Mouse (Mus musculus) ES-CJ7 (cell line): ENCODE data around the gene Slc12a3.

ENCODE experiments used
- DNase-seq: peaks from one replicate; pipeline ENCODE4 v3.0.0; 2011; ENCODE audit warnings: low read depth, low spot score

Gene Slc12a3

DNA sequence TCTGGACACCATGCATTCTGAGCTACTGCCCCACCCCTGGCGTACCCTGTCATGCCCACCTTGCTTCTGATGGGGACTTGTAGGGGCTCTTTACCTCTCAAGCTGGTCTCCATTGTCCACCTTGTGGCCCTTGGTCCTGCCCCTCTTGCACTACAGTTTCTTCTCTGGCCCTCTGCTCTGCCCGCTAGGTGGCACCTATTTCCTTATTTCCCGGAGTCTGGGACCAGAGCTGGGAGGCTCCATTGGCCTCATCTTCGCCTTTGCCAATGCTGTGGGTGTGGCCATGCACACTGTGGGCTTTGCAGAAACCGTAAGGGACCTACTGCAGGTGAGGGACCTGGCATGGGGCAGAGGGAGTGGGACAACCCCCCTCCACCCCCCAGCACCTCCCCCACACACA, 4.3 kb downstream of the Slc12a3 start:
- DNase-seq, result peak; percentile 36

DNA sequence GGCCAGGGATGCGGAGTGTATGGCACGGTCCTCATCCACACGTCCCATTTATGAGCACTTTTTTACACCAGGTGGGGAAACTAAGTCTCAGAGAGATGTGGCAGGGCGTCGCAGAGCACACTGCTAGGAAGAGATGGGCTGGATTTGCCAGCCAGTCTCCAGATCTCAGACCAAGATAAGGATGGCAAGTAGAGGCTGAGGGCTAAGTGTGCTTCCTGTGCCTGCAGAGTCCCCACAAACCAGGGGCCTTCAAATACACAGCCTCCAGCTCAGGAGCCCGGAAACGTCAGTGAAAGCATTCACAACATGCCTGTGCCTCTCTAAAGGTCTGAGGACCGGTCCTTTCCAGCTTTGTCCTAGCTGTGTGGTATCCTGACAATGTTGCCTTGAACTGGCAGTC, 8.6 kb downstream of the Slc12a3 start:
- no peak for DNase-seq

DNA sequence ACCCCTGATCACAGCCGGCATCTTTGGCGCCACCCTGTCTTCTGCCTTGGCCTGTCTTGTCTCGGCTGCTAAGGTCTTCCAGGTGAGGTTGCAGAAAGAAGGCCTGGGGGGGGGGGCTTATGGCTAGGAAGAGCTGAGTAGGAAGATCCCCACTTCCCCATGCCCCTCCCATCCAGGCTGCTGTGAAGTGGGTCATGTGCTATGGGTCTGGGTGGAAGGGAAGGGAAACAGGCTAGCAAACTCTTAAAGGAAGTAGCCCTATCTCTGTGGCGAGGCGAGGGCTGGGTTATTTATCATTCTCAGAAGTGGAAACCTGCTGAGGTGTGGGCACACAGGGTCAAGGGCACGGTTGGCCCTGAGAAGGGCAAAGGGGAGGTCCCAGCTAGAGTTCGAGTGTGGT, 11.8 kb downstream of the Slc12a3 start:
- DNase-seq, result no peak

DNA sequence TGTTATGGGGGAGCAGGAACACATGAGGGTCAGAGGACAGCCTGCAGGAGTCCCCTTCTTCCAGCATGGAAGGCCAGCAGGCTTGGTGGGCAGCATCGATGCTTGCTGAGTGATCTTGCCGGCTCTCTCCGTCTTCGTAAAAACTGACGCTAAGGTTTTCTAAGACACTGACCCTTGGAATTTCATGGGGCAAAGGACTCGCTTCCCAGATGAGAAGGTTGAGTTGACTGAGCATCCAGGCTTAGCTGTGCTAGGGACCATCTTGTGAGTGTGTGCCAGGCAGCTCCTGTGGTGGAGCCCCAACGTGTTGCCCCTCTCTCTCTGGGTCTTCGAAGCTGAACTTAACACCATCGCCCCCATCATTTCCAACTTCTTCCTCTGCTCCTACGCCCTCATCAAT, 13.7 kb downstream of the Slc12a3 start:
- DNase-seq, result no peak

DNA sequence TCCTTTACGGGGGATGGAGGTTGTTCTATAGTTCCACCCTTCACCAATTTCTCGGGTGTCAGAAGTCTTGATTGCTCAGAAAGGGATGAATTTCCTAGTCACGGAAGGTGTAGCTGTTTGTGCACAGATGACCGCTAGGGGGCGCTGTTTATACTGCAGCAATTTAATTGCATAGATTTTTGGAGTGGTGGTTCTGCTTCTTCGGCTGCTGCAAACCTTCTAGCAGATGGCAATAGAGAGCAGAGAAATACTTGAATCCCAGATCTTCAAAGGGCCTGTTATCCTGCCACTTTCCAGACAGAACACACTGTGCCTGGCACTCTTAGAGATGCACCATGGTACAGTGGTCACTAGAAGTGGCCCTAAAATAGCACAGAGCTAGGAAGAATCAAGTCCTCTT, 14.3 kb downstream of the Slc12a3 start:
- DNase-seq, result peak; percentile 71

DNA sequence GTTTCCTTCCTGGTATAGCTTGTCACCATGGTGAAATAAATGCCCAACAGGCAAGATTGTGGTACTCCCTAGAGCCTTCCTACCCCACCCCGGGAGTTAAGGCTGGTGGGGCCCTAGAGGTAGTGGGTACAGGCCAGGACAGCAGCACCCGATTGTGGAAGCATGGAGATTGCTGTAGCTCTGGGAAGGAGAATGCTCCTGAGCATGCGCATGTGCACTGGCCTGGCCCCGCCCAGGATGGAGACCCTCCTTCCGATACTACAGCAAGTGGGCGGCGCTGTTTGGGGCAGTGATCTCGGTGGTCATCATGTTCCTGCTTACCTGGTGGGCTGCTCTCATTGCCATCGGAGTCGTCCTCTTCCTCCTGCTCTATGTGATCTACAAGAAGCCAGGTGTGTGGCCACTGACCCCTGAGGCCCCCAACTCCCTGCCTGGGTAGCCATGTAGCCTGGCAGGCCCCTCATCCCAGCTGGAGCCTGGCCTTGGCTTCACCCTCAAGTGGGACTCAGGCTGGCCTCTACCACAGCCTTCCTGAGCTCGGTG, 14.8 kb downstream of the Slc12a3 start:
- no peak for DNase-seq

DNA sequence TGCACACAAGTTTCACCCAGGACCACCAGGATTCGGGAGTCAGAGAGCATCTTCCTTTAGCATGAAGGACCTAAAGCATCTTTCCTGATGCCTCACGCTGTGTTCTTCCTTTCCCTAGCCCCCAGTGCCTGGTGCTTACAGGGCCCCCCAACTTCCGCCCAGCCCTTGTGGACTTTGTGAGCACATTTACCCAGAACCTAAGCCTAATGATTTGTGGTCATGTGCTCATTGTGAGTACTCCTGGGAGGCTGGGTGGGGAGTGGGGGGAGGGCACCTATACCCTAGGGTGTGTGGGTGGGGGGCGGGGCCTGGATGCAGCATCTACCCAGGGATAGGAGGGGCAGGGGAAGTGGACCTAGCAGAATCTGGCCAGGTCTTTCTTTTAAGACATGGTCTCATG, 16.7 kb downstream of the Slc12a3 start:
- DNase-seq, result no peak

DNA sequence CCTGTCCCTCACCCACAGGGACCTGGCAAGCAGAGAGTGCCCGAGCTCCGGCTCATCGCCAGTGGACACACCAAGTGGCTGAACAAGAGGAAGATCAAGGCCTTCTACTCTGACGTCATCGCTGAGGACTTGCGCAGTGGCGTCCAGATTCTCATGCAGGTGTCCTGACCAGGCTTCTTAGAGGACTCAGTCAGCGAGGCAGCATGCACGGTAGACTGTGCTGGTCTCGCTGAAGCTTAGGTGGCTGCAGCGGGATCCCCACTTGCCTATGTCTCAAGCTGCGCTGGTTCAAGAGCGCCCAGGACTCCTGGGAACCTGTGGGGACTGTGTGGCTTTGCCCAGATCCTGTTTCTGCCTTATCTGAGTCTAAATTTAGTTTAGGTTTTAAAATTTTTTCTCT, 17.3 kb downstream of the Slc12a3 start:
- no peak for DNase-seq

DNA sequence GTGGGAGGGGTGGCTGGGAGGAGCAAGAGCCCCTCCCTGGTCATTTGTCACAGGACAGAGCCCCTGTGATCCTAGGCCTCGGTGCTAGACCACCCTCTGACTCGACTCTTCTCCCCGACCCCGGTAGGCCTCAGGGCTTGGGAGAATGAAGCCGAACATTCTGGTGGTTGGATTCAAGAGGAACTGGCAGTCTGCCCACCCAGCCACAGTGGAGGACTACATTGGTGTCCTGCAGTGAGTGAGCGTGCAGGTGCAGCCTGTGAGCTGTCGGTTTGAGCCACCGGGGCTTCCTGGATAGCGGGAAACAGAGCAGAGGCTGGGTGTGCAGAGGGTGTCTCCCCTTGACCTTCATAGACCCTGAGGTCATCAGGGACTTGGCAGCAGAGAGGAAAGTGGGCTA, 19.4 kb downstream of the Slc12a3 start:
- no peak for DNase-seq

DNA sequence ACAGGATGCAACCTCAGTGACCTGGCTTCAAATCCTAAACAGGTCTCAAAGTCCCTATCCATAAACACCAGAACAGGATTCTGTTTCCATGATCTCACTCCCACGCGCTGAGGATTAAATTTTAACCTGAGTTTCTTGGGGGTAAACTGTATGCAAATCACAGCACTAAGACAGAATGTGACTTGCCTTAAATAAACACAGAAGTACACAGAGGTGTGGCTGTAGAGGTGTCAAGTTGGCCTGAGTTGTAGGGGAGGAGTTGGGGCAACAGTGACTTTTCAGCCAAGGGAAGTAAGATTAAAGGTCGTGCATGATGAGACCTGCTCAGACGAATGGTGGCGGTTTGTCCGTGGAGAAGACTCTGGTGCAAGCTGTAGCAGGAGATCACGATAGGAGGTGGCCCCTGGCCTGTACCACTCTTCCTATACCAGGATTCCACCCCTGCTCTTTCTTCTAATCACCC, 25.1 kb downstream of the Slc12a3 start:
- DNase-seq, result no peak

DNA sequence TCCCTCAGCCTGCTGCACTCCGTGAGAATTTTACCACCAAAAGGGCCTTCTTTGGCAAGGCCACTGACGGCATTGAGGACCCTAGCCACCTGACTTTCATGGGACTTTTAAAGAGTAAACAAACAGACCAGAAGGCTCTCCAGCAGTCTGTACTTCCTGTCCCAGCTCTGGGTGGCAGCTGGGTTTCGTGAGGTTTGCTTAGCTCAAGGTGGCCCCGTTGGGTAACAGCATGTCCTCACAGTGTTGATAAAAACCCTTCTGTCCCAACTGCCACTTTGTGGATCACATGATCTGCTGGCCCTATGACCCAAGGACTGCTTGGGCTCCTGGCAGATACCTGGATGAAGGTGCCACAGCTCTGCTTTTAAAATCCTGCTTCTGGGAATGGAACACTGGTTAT, 25.6 kb downstream of the Slc12a3 start:
- DNase-seq, result no peak

DNA sequence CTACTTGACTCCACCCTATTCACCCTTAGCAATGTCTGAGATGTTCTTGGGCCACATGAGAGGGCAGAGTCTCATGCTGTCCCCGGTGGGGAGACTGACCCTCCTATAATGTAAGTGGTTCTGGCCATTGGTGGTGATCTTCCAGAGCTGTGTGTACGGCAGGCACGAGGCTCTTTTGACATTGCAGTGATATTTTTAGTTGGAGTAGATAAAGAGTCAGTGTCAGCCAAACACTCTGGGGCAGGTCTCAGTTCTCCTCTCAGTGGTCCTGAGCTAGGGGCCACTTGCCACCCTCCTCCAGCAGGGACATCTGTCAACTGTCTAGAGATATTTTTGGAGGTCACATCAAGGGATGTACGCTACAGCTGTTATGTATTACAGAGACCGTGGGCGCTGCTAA, 28.2 kb downstream of the Slc12a3 start:
- DNase-seq, result no peak

DNA sequence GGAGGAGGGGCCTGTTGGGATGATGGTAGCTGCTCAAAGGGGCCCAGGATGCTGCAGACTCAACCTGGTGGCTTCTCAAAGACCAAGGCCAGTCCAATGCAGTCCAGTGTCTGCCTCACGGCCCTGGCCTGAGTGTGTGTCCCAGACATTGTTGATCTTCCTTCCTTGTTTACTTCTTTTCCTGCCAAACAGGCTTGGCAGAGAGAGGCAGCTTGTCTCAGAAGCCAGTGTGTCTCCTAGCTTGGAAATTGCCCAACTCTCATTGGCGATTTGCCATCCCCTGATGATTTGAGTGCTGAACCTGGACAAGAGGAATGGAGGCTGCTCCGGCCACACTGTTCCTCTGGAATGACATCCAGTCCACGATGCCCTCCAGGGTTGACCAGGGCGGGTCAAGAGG, 29.5 kb downstream of the Slc12a3 start:
- no peak for DNase-seq

DNA sequence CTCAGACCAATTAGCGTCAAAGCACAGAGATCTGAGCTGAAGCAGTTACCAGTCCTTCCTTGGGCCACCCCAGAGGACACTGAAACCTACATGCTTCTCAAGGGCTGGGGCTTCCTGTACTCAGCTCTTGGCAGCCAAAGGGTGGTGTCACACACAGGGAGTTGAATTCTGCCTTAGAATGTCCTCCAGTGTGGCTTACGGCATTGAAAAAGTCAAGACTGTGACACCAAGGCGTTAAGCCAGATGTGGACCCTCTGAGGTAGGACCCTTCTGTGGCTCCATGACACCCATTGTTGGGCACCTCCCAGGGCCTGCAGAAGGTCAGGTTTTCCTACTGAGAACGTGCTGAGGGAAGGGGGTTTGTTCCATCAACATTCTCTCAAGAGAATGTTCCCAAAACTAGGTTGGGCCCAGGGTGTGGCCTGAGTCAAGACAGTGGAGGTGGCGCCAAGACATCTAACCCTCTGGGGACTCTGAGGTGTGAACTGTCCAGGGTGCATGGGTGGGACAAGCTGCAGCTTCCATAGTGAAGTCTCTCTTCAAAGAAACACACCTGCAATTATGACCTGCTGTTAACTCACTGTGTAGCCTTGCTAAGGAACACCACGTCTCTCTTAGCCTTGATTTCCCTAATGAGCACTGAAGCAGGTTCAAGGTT, 32.9 kb downstream of the Slc12a3 start:
- DNase-seq, result no peak

DNA sequence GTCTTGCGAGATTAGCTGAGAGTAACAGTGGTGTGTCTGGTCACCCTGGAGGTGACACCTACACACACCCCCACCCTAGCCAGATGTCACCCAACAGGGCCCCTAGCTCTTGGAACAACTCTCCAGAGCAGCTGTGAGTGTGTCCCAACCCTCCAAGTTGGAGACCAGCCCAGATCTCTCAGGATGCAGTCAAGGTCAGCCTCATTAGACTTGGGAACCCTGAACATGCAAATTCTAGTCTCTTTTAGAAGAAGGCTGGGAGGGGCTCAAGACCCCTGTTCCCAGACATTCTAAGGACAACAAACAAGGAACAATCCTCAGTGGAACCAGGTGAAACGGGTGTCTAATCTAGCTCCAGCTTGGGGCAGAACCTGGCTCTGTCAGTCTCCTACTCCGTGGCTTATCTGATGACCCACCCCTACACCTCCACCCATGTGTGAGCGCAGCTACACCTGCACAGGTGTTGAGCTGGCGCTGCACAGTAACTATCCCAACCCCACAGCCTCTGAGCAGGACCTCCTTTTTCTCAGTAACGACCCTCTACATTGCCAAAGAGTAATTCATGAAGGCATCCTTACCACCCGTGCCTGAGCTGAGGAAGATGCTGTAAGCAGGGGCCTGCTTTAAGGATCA, 33.7 kb downstream of the Slc12a3 start:
- no peak for DNase-seq

DNA sequence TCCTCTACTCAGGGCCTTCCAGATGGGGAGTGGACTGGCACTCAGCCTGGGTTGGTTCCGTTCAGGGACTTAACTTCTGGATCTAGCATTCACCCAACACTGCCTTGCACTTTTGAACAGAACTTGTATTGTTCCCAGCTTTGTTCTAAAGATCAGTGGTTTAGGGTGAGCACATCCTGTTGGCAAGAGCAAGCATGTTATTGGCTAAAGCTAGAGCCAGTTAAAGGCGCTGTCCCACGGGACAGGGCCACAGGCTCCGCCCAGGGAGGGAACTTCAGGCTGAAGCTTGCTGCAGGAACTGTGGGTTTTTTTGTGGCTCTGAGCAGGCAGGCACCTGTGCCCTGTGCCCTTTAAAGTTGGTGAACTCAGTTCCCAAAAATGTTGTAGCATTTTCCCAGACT, 34.3 kb downstream of the Slc12a3 start:
- DNase-seq, result no peak

DNA sequence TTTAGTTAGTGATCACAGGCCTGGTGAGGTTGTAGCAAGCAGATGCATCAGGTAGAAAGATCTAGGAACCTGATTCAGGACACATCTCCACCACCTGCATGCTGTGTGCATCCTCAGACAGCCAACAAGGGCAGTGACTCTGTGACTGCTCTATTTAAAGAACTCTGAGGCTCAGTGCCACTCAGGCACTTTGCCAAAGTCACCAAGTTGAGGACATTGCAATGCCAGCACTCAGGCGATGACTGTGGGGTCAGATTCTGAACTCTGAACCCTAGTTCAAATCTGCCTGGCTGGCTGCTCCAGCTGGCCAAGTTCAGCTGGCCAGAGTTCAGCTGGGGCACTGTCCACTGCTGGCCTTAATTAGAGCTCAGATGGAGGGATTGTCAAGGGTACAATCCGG, 34.9 kb downstream of the Slc12a3 start:
- DNase-seq, result no peak

DNA sequence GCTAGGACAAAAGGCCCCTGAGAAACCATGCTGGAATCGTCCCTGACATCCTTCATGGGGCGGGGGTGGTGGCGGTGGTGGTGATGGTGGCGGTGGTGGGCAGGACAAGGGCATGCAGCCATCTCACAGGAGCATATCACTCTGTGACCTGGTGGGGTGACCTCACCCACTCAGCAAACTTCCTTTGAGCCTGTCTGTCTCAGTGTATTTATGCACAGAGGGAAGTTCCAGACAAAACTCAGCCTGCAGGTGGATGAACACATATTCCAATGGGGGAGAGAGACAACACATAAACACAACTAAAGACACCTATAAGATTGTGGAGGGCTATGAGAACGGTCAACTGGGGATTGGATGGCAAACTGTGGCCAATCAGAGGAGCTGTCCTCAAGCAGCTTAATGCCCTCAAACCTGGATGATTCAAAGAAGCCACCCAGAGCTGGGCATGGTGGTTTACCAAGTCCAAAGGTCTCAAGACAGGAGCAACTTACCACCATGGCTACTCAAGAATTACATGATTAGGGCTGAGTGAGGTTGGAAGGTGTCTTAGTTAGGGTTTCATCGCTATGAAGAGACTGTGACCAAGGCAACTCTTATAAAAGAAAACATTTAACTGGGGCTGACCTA, 35.8 kb downstream of the Slc12a3 start:
- DNase-seq, result no peak

DNA sequence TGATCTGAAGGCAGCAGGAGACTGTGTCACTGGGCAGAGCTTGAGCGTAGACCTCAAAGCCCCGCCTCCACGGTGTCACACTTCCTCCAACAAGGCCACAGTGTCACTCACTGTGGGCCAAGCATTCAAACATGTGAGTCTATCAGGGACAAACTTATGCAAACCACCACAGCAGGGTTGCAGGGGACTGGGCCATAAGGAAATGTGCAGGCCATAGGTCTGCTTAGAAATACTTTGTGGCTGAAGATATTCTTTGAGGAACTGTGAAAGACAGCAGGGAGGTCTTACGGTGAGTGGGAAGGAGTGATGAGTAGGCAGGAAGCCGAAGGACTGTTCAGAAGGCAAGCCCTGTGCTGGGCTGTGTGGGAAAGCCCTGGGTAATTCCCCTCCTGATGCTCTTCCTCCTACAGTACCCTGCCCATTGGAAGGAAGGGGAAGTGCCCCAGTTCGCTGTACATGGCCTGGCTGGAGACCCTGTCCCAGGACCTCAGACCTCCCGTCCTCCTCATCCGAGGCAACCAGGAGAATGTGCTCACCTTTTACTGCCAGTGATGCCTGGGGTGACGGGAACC, 36.5 kb downstream of the Slc12a3 start:
- DNase-seq, result no peak

DNA sequence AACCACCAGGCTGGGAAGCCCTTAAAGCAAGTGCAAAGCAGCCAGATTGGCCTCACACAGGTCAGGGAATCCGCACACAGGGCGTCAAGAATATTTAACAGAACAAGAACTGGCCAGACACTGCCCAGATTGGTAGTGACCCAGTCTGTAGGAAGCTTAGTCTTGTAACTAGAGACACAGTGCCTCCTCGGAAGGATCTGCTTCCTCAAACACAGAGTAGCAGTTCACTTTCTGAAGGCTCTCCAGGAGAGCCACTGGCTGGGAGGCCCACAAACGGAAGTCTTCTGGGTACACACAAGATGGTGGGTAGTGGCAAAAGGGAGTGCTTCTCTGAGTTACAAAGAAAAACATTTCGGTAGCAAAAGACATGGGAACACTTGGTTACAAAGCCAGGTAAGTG, 41.8 kb downstream of the Slc12a3 start:
- DNase-seq, result no peak

DNA sequence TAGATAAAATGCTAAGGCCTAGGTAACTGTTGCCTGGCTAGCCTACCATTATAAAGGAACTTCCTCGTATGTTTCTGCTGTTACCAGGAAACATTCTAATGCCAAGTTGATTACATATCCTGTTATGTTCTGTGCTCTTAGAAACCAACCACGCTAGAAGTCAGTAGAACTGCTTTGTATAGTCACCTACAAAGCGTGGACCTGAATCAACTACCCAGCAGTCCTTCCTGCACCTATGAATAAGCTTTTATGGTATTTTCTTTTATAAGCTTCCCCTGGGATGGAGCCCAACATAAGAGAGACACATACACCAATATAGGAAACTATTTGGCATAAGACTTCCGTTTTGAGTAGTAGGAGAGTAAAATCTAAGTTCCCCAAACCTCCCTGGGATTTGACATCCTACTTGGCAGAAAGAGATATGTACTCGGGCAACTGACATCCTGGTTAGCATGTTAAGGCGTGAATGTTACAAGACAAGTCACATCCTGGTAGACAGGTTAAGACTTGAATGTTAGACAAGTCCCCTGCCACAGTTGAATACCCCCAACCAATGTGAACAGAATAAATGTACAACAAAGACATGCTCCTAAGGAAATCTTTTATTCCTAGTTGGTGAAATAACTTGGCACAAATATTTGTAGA, 44.1 kb downstream of the Slc12a3 start:
- DNase-seq, result no peak

DNA sequence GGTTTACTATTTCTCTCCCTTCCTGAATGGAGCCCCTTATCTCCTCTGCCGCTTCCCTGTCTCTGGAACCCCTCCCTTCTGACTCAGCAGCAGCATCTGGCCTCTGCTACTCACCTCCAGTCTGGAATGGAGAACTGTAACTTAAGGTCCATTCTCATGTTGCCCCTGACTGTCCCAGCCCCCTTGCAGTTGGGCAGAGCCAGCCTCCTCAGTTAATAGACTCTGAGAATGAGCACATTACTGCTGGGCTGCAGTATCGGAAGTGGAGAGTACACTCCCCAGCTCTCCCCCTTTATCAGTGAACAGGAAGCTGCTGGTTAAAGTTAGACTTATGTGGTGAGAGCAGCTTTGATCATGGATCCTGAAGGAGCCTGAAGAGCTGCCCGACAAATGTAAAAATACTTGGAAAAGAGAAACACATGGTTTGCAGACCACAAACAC, 46.6 kb downstream of the Slc12a3 start:
- DNase-seq, result no peak
